Mouse (Mus musculus) monocyte, adult 2 months (primary cell): ENCODE measurements around the gene Ppp1r15b.

Experiments
- DNase-seq, 2 experiments: peaks; one replicate each; pipeline ENCODE4 v3.0.0; 2022; ENCODE audit warnings: low spot score in 2 of 2, low read depth in 1 of 2

The Ppp1r15b gene

GRCm38 (mm10) chr1:133155270-133155669 is 24.3 kb downstream of the Ppp1r15b start:
- DNase-seq: no peak

- DNase-seq: no peak
These were observed 28.2 kb downstream of the Ppp1r15b start for GRCm38 (mm10) chr1:133159128-133159564.

- DNase-seq: no peak
These were observed 30.6 kb downstream of the Ppp1r15b start for GRCm38 (mm10) chr1:133161559-133161958.

GRCm38 (mm10) chr1:133162046-133162445 is 31.1 kb downstream of the Ppp1r15b start:
- no peak for DNase-seq

GRCm38 (mm10) chr1:133162981-133163380 is 32.0 kb downstream of the Ppp1r15b start:
- DNase-seq: no peak

- DNase-seq: peak; percentile 37 to 50
These were observed 33.0 kb downstream of the Ppp1r15b start, which contains the start of gene Plekha6 for GRCm38 (mm10) chr1:133163820-133164431. Plekha6 (plus strand) TSS chr1:133164210.

GRCm38 (mm10) chr1:133164591-133165011 is 33.7 kb downstream of the Ppp1r15b start:
- no peak for DNase-seq

GRCm38 (mm10) chr1:133165111-133165510 is 34.2 kb downstream of the Ppp1r15b start:
- DNase-seq: no peak

- DNase-seq: no peak
These were observed 37.5 kb downstream of the Ppp1r15b start for GRCm38 (mm10) chr1:133168318-133169060.

GRCm38 (mm10) chr1:133170196-133170595 is 39.3 kb downstream of the Ppp1r15b start:
- DNase-seq: no peak

GRCm38 (mm10) chr1:133171357-133171756 is 40.4 kb downstream of the Ppp1r15b start:
- no peak for DNase-seq

GRCm38 (mm10) chr1:133175150-133175549 is 44.2 kb downstream of the Ppp1r15b start:
- peak in 1 of 2 experiments; percentile 39 for DNase-seq

GRCm38 (mm10) chr1:133177480-133178172 is 46.7 kb downstream of the Ppp1r15b start:
- peak in 1 of 2 experiments; percentile 29 for DNase-seq

- DNase-seq: no peak
These were observed 47.9 kb downstream of the Ppp1r15b start for GRCm38 (mm10) chr1:133178732-133179440.

- DNase-seq: no peak
These were observed 50.4 kb downstream of the Ppp1r15b start for GRCm38 (mm10) chr1:133181072-133182015.

GRCm38 (mm10) chr1:133182016-133182705 is 51.2 kb downstream of the Ppp1r15b start:
- no peak for DNase-seq

- no peak for DNase-seq
These were observed 51.8 kb downstream of the Ppp1r15b start for GRCm38 (mm10) chr1:133182706-133183095.

GRCm38 (mm10) chr1:133183141-133183925 is 52.4 kb downstream of the Ppp1r15b start:
- no peak for DNase-seq
